Mouse (Mus musculus) B cell, adult 2 months (primary cell): ENCODE data around the gene Frat1.
"Not testable (repeated sequence)": the region's sequence is repeated elsewhere in the genome, so short reads cannot be mapped to it uniquely, and the experiment has no call there.

Source experiments
- DNase-seq, 2 experiments: peaks; one replicate each; pipeline ENCODE4 v3.0.0; 2022

Frat1 gene

GRCm38 (mm10) chr19:41846366-41847090 is 16.8 kb downstream of the Frat1 start:
- no peak for DNase-seq

GRCm38 (mm10) chr19:41847091-41847581 is 17.4 kb downstream of the Frat1 start:
- peak; percentile 36 to 44 for DNase-seq

- DNase-seq: not testable (repeated sequence)
These were observed 17.8 kb downstream of the Frat1 start for GRCm38 (mm10) chr19:41847614-41847991.

- DNase-seq: peak; percentile 92
These were observed 18.5 kb downstream of the Frat1 start, which contains the start of gene Frat2 for GRCm38 (mm10) chr19:41847992-41848851. TSS of gene Frat2 (minus strand) at chr19:41848132.

- DNase-seq: no peak
These were observed 20.4 kb downstream of the Frat1 start for GRCm38 (mm10) chr19:41850021-41850718.

- peak; percentile 55 to 62 for DNase-seq
These were observed 21.2 kb downstream of the Frat1 start for GRCm38 (mm10) chr19:41850719-41851543.

- DNase-seq: no peak
These were observed 22.7 kb downstream of the Frat1 start for GRCm38 (mm10) chr19:41852423-41852822.

- no peak for DNase-seq
These were observed 27.5 kb downstream of the Frat1 start for GRCm38 (mm10) chr19:41857086-41857762.

- DNase-seq: no peak
These were observed 28.1 kb downstream of the Frat1 start for GRCm38 (mm10) chr19:41857816-41858310.

GRCm38 (mm10) chr19:41866707-41867106 is 36.9 kb downstream of the Frat1 start:
- no peak for DNase-seq

GRCm38 (mm10) chr19:41869296-41869695 is 39.5 kb downstream of the Frat1 start:
- DNase-seq: no peak

- peak in 1 of 2 experiments; percentile 12 for DNase-seq
These were observed 40.2 kb downstream of the Frat1 start for GRCm38 (mm10) chr19:41869946-41870345.

GRCm38 (mm10) chr19:41872285-41872684 is 42.5 kb downstream of the Frat1 start:
- no peak for DNase-seq

- no peak for DNase-seq
These were observed 44.6 kb downstream of the Frat1 start for GRCm38 (mm10) chr19:41874356-41874755.

- no peak for DNase-seq
These were observed 52.1 kb downstream of the Frat1 start for GRCm38 (mm10) chr19:41881842-41882241.
